Mouse (Mus musculus) stomach, postnatal 0 days (tissue): Measurements from ENCODE around the gene Myo3a. TPM values are rescaled to one million over a fixed set of nuclear protein-coding genes. Genes with fewer than 3 reads are reported as not detected.

Experiments
- ATAC-seq: fragments of 200-750 bp; cut with Nextera tagmentation; 2 replicates; pipeline ENCODE4 v1.8.0; 2017; ENCODE audit not compliant: low FRiP score, low TSS enrichment
- DNase-seq: peaks from one replicate; pipeline ENCODE4 v3.0.0-alpha.2; 2016; ENCODE audit warnings: low spot score
- H3K27ac ChIP-seq: fragments of 300-500 bp; sonication (generic); replicated peaks from 2 replicates; pipeline ENCODE4 v1.5.1; 2014; ENCODE audit warnings: mild to moderate bottlenecking, control low read depth
- H3K27me3 ChIP-seq: fragments of 300-500 bp; sonication (generic); 2 replicates; pipeline ENCODE4 v1.6.1; 2014; ENCODE audit warnings: low read length; ENCODE audit not compliant: control insufficient read depth, insufficient read depth
- H3K36me3 ChIP-seq: fragments of 300-500 bp; sonication (generic); 2 replicates; pipeline ENCODE4 v1.6.1; 2014; ENCODE audit warnings: low read length, mixed read lengths; ENCODE audit not compliant: control insufficient read depth, insufficient read depth
- H3K4me1 ChIP-seq: fragments of 300-500 bp; sonication (generic); replicated peaks from 2 replicates; pipeline ENCODE4 v1.6.1; 2014; ENCODE audit warnings: antibody characterized with exemption; ENCODE audit not compliant: control insufficient read depth, insufficient read depth
- H3K4me2 ChIP-seq: fragments of 300-500 bp; sonication (generic); replicated peaks from 2 replicates; pipeline ENCODE4 v1.6.1; 2014; ENCODE audit warnings: low read depth, mild to moderate bottlenecking, control low read depth, moderate library complexity
- H3K4me3 ChIP-seq: fragments of 300-500 bp; sonication (generic); 2 replicates; pipeline ENCODE4 v1.5.1; 2014; ENCODE audit warnings: low read depth, low read length, control low read depth
- H3K9ac ChIP-seq: fragments of 300-500 bp; sonication (generic); 2 replicates; pipeline ENCODE4 v1.6.1; 2014; ENCODE audit warnings: mild to moderate bottlenecking, low read length, control low read depth, mixed read lengths
- H3K9me3 ChIP-seq: fragments of 300-500 bp; sonication (generic); 2 replicates; pipeline ENCODE4 v1.6.1; 2016; ENCODE audit warnings: low read length; ENCODE audit not compliant: control insufficient read depth
- CTCF ChIP-seq: IDR thresholded peaks from 2 replicates; pipeline ENCODE4 v1.5.1; 2016; ENCODE audit warnings: antibody characterized with exemption, low read depth, mild to moderate bottlenecking, moderate library complexity
- EP300 ChIP-seq: optimal IDR thresholded peaks from 2 replicates; pipeline ENCODE3; 2016; ENCODE audit warnings: antibody characterized with exemption
- WGBS: fragments of 180-500 bp; shearing (Covaris S2); extraction: QIAGEN DNeasy Blood & Tissue Kit; methylation state at CpG from one replicate; pipeline ENCODE4 v1.1.7; 2014; 5-methylcytosine and 5-hydroxymethylcytosine counted together
- polyA plus RNA-seq: library from polyadenylated mRNA; unstranded; fragments of >200 nt; fragmentation: Nextera tagmentation; extraction: Ambion mirVana; gene quantifications from 2 replicates; pipeline ENCODE4 v1.2.1, GENCODE M21; 2015

Myo3a gene
- 0.06 TPM in 2 replicates for polyA plus RNA-seq

- 2% methylated on average over 21 of the region's 21 CpGs for WGBS
Observed at GRCm38 (mm10) chr2:22227308-22227707, at the start of gene Myo3a. TSS of gene Myo3a (plus strand) at chr2:22227503.

GRCm38 (mm10) chr2:22250462-22250861 is 23.2 kb downstream of the Myo3a start:
- Histone ChIP-seq H3K4me1 (no peaks in the 10 kb centered on the region), H3K27me3 (no peaks in the 10 kb centered on the region), H3K4me2 (no peak overlapping the region), H3K4me3 (no peak overlapping the region), H3K9me3 (no peaks in the 10 kb centered on the region), H3K36me3 (no peaks in the 10 kb centered on the region), H3K9ac (no peak overlapping the region), H3K27ac (no peak overlapping the region)
- DNase-seq = no peak
- 57% methylated on average over 3 of the region's 3 CpGs for WGBS
- ATAC-seq = no peak
- no peak for TF ChIP-seq CTCF
- no peak for TF ChIP-seq EP300

More at GRCm38 (mm10) chr2:22227308-22227707, at the start of gene Myo3a:
- Histone ChIP-seq H3K27ac (no peak within 1 kb of the TSS), H3K27me3 (no peaks in the 10 kb centered on the region), H3K4me1 (no peaks in the 10 kb centered on the region), H3K9ac (no peak within 1 kb of the TSS), H3K9me3 (no peaks in the 10 kb centered on the region), H3K36me3 (no peaks in the 10 kb centered on the region), H3K4me2 (peak within 1 kb of the TSS; percentile 46), H3K4me3 (peak within 1 kb of the TSS; percentile 24; the same call in 1 of the 2 replicates)
- TF ChIP-seq CTCF (no peak), EP300 (no peak)
- ATAC-seq = peak; percentile 94
- DNase-seq = peak; percentile 62

- H3K27ac ChIP-seq = no peak overlapping the region
- ATAC-seq (no peak), DNase-seq (no peak)
- WGBS = 56% methylated on average over 2 of the region's 2 CpGs
- no peaks in the 10 kb centered on the region for H3K9me3 ChIP-seq
- H3K36me3 ChIP-seq = no peaks in the 10 kb centered on the region
- no peak overlapping the region for H3K4me3 ChIP-seq
- no peak overlapping the region for H3K9ac ChIP-seq
- H3K4me1 ChIP-seq = no peaks in the 10 kb centered on the region
- no peak overlapping the region for H3K4me2 ChIP-seq
- H3K27me3 ChIP-seq = no peaks in the 10 kb centered on the region
- no peak for TF ChIP-seq CTCF
- TF ChIP-seq EP300 = no peak
Observed at GRCm38 (mm10) chr2:22251045-22251444, 23.7 kb downstream of the Myo3a start.

- H3K27me3 ChIP-seq = no peaks in the 10 kb centered on the region
- H3K9ac ChIP-seq = no peak overlapping the region
- H3K4me1 ChIP-seq = no peaks in the 10 kb centered on the region
- no peaks in the 10 kb centered on the region for H3K9me3 ChIP-seq
- H3K27ac ChIP-seq = no peak overlapping the region
- no peak overlapping the region for H3K4me3 ChIP-seq
- ATAC-seq (no peak), DNase-seq (no peak)
- no peak overlapping the region for H3K4me2 ChIP-seq
- H3K36me3 ChIP-seq = no peaks in the 10 kb centered on the region
- TF ChIP-seq CTCF = no peak
- no peak for TF ChIP-seq EP300
Observed at GRCm38 (mm10) chr2:22255600-22255999, 28.3 kb downstream of the Myo3a start.

GRCm38 (mm10) chr2:22271555-22271954 is 44.3 kb downstream of the Myo3a start:
- Histone ChIP-seq H3K27me3 (no peaks in the 10 kb centered on the region), H3K4me2 (no peak overlapping the region), H3K27ac (no peak overlapping the region), H3K9ac (no peak overlapping the region), H3K36me3 (no peaks in the 10 kb centered on the region), H3K4me1 (no peaks in the 10 kb centered on the region), H3K4me3 (no peak overlapping the region), H3K9me3 (no peaks in the 10 kb centered on the region)
- WGBS = 71% methylated on average over 2 of the region's 2 CpGs
- DNase-seq (no peak), ATAC-seq (no peak)
- TF ChIP-seq EP300 (no peak), CTCF (no peak)

GRCm38 (mm10) chr2:22285366-22285765 is 58.1 kb downstream of the Myo3a start:
- TF ChIP-seq CTCF = no peak
- no peak for TF ChIP-seq EP300
- DNase-seq (no peak), ATAC-seq (no peak)
- no peak overlapping the region for H3K4me3 ChIP-seq
- no peaks in the 10 kb centered on the region for H3K9me3 ChIP-seq
- H3K27ac ChIP-seq = no peak overlapping the region
- H3K9ac ChIP-seq = no peak overlapping the region
- WGBS = 38% methylated on average over 2 of the region's 2 CpGs
- H3K4me1 ChIP-seq = no peaks in the 10 kb centered on the region
- H3K4me2 ChIP-seq = no peak overlapping the region
- H3K27me3 ChIP-seq = no peaks in the 10 kb centered on the region
- H3K36me3 ChIP-seq = no peaks in the 10 kb centered on the region
